Mouse (Mus musculus) large intestine, adult 2 months (tissue): ENCODE measurements around the gene Hist2h2be. TPM values are rescaled to one million over a fixed set of nuclear protein-coding genes. Genes with fewer than 3 reads are reported as not detected.
A peak's percentile ranks its signal among the peaks of the same experiment; 100 is the strongest.
"Not testable (repeated sequence)": the region's sequence is repeated elsewhere in the genome, so short reads cannot be mapped to it uniquely, and the experiment has no call there.

Source experiments
- DNase-seq: peaks from one replicate; pipeline ENCODE4 v3.0.0-alpha.2; 2012; ENCODE audit warnings: low read depth, low spot score
- WGBS: fragments of 180-500 bp; shearing (Covaris S2); methylation state at CpG from one replicate; pipeline ENCODE4 v1.1.7; 2018; 5-methylcytosine and 5-hydroxymethylcytosine counted together
- polyA plus RNA-seq: library from polyadenylated mRNA; depleted of rRNA; stranded (reverse); fragments of >200 nt; gene quantifications from 2 replicates; pipeline ENCODE4 v1.2.3, GENCODE M21; 2012; rRNA removed

Gene Hist2h2be
- polyA plus RNA-seq: 2.8 and 3.7 TPM in 2 replicates

GRCm38 (mm10) chr3:96220765-96221639, at the start of gene Hist2h2be, which contains the start of gene Hist2h2ac:
Gene Hist2h2be (plus strand): TSS chr3:96221119.
Gene Hist2h2ac (minus strand): TSS chr3:96220880.
- under 1% methylated on average over 43 of the region's 43 CpGs for WGBS
- DNase-seq: peak; percentile 92

DNA sequence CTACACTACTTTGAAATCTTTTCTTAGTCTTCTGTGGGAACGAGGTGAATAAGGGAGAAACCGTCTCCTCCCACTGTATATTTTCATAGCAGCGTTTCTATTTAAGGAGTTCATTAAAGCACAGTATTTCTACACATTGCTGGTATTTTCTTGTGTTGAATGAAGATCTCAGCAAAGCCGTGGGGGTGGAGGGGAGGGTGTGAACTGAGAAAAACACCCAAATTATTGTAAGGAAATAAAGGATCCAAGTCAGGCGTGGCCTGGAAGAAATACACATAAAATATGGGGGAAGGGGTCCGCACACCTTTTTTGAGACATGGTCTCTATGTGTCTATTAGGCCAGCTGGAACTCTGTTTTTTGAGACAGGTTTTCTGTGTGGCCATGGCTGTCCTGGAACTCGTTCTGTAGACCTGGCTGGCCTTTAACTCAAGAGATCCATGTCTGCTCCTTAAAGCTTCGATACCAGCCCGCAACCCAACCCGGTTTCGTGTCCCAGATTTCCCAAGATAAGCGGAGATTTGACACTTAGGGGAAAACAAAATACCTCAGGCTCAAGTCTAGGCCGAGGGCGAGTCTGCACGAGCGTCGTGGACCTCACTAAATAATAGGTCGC, 49.2 kb upstream of the Hist2h2be start:
- peak; percentile 48 for DNase-seq

DNA sequence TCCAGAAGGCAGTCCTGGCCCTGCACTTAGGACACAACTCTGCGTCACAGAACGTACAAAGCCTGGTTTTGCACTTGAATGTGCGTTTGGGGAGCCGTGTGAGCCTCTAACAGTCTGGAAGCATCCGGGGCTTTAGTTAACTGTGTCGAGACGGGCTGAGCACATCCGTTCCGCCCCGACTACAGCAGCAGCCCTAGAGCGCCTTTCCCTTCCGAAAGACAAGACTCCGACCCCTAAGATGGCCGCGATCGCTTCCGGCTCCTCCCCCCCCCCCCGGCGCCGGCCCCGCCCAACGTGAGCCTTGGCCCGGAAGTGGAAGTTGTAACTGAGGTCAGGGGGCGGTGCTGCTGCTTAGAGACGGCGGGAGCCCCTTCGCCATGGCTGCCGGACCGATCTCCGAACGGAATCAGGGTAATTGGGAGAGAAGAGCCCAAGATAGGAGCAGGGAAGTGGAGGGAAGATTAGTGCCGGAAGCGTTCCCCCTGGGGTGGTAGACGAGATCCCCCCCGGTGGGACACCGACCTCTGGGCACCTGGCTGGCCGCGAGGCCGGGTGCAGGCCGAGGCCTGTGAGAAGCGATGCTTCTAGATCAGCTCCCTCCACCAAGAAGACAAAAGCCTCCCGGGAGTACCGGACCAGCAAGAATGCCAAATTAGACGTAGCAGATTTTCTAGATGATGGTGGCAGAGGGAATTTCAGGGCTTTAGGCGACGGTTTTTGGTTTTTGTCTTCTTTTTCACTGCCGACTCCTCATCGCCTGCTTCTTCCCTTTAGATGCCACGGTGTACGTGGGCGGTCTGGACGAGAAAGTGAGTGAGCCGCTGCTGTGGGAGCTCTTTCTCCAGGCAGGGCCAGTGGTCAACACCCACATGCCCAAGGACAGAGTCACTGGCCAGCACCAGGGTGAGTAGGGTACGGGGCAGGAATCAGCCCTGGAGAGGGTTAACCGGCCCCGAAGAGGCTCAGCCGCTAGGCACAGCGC, 48.4 kb upstream of the Hist2h2be start, which contains the start of gene Sf3b4:
Gene Sf3b4, plus strand, starts transcription at position 136 of the 982 bp plus-strand sequence.
- peak; percentile 63 for DNase-seq
- WGBS: under 1% methylated on average over 58 of the region's 58 CpGs

More for the DNA sequence above, 49.2 kb upstream of the Hist2h2be start:
- WGBS: 8% methylated on average over 18 of the region's 18 CpGs

- WGBS: 30% methylated on average over 7 of the region's 7 CpGs
- DNase-seq: no peak
Measured at GRCm38 (mm10) chr3:96173185-96173584, 47.7 kb upstream of the Hist2h2be start.

- DNase-seq: not testable (repeated sequence)
- WGBS: 92% methylated on average over 4 of the region's 4 CpGs
Measured at GRCm38 (mm10) chr3:96174042-96174441, 46.9 kb upstream of the Hist2h2be start.

GRCm38 (mm10) chr3:96175251-96175650, 45.7 kb upstream of the Hist2h2be start:
- 89% methylated on average over 6 of the region's 6 CpGs for WGBS
- DNase-seq: no peak

- DNase-seq: no peak
- 87% methylated on average over 4 of the region's 4 CpGs for WGBS
Measured at GRCm38 (mm10) chr3:96178427-96178826, 42.5 kb upstream of the Hist2h2be start.

GRCm38 (mm10) chr3:96178902-96179301, 42.0 kb upstream of the Hist2h2be start:
- 57% methylated on average over 2 of the region's 2 CpGs for WGBS
- DNase-seq: no peak

DNA sequence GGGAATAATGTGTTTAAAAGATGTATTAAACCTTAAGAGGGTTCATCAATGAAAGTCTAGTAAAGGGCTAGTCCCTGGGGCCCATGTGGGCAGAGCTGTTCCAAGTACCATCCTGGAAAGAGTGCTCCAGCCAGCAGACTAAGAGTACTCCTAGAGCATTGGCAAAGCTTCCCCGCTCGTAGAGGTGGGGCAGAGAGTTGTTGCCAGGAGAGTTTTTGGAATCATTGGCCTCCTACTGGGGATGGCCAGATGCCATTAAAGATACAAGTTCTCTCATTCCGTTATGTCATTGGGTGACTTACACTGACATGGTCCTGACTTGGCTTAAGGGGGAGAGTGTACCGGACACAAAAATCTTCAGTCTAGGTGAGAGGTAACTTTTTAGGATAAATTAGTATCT, 41.4 kb upstream of the Hist2h2be start:
- DNase-seq: no peak
- WGBS: 45% methylated on average over 4 of the region's 4 CpGs

- DNase-seq: no peak
Measured at GRCm38 (mm10) chr3:96180727-96181477, 40.0 kb upstream of the Hist2h2be start, which contains the start of gene Sv2a. Gene Sv2a (plus strand): TSS chr3:96181151.

GRCm38 (mm10) chr3:96181510-96182381, 39.2 kb upstream of the Hist2h2be start:
- DNase-seq: no peak
- 45% methylated on average over 12 of the region's 12 CpGs for WGBS

More at GRCm38 (mm10) chr3:96180727-96181477, 40.0 kb upstream of the Hist2h2be start, which contains the start of gene Sv2a:
- 1% methylated on average over 20 of the region's 23 CpGs for WGBS

- DNase-seq: no peak
- 38% methylated on average over 4 of the region's 4 CpGs for WGBS
Measured at GRCm38 (mm10) chr3:96182382-96182776, 38.5 kb upstream of the Hist2h2be start.

- WGBS: 60% methylated on average over 12 of the region's 12 CpGs
- DNase-seq: no peak
Measured at GRCm38 (mm10) chr3:96192977-96193376, 27.9 kb upstream of the Hist2h2be start.

DNA sequence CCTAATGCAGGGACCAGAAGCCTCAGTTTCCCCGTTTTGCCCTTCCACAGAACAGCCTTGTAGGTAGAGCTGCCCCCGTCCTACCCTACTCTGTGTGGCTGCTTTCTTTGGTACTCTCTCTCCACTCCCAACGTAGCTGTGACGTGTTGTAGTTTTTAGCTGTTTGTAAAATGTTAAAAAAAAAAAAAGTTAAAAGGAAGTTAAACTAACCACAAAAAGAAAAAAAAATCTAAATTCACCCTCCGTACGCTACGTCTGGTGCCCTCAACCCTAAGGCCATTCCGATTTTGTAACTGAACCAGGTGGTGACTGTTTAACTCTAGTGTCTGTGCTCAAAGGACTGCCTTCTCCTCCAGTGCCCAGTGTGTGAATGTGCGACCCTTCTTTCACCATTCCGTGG, 26.0 kb upstream of the Hist2h2be start:
- 84% methylated on average over 10 of the region's 10 CpGs for WGBS
- DNase-seq: no peak

DNA sequence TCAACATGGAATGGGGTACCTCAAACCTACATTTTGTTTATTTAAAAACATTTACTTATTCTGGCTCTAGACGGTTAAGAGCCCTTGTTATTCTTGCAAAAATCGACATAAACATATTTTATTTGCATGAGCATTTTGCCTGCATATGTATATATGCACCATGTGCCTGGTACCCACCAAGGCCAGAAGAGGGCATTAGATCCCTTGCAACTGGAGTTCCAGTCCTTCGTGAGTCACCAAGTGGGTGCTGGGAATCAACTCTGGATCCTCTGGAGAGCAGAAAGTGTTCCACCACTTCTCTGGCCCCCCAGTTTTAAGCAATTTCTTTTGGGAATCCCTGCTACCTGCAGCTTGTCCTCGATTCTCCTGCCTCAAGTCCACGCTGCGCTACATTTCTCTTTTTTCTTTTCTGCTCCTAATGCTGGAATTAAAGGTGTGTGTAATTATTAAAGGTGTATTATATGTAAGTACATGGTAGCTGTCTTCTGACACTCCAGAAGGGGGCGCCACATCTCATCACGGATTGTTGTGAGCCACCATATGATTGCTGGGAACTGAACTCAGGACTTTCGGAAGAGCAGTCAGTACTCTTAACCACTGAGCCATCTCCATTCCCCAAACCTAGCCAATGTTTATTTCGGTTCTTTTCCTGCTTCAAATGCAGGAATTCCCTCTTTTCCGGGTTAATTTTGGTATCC, 25.2 kb upstream of the Hist2h2be start:
- DNase-seq: no peak
- 92% methylated on average over 11 of the region's 11 CpGs for WGBS

GRCm38 (mm10) chr3:96196437-96197128, 24.3 kb upstream of the Hist2h2be start:
- WGBS: 15% methylated on average over 27 of the region's 27 CpGs
- no peak for DNase-seq
